Mouse (Mus musculus): ENCODE data around the gene Dixdc1.

DNA sequence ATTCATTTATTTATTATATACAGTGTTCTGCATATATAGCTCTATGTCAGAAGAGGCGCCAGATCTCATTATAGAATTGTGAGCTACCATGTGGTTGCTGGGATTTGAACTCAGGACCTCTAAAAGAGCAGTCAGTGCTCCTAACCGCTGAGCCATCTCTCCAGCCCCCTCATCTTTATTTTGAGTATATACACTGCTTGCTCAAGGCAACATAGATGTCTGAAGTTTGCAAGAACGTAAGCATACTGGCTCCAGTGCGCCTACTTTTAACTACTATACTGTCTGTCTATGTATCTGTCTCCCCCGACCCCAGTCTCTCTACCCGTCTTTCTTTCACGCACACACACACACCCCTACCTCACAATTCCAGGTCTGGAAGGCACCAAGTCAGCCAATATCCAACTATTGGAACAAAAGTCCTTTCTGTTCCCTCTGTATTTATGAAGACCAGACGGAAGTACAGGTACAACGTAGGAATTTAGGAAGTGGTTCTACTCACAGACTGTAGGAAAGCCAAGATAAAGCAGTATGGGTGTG, 121.5 kb downstream of the Dixdc1 start:
- TF ChIP-seq GATA1 (IDR thresholded peaks at IDR 0.05; ENCODE audit: low read length) (no peak), TAL1 (IDR thresholded peaks at IDR 0.05; ENCODE audit: low read length) (no peak)
